Mouse (Mus musculus) retina, postnatal 7 days (tissue): ENCODE results near the gene Camk2b.
A peak's percentile ranks its signal among the peaks of the same experiment; 100 is the strongest.

Experiments
- DNase-seq: peaks from one replicate; pipeline ENCODE4 v3.0.0-alpha.2; 2012; ENCODE audit warnings: low read depth, low spot score

Camk2b gene

DNA sequence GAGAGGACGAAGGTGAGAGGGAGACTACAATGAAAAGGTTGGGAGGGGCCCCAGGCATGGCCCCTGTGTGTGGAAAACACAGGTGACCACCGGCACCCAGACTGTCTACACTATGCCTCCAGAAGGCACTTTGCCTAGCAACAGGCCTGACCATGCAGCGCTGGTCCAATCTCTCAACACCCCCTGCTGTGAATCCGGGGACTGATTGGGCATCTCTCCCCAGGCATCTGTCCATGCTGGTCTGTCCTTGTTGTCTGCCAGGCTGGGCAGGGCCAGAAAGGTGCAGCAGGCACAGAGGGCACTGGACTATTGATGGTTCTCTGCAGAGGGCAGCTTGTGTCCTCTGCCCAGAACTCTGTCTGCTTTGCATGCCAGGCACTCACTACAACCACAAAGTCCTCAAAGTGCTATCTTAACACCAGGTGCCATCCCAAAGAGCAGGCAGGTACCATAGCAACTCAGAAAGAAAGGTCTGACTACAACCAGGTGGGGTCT, 16.0 kb downstream of the Camk2b start:
- DNase-seq = no peak

DNA sequence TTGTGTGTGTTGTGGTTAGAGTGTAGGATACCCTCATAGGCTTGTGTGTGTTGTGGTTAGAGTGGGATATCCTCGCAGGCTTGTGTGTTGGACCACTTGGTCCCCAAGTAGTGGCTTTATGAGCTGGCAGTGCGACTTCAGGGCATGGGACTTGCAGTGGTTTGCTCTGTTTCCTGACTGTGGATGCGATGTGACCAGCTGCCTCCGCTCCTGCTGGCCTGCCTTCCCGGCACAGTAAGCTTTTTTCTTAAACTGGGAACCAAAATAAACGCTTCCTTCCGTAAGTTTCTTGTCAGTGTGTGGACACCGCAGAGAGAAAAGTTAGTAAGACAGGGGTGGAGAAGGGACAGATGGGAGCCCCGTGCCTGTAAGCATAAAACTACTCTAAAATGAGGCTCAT, 18.0 kb downstream of the Camk2b start:
- no peak for DNase-seq

DNA sequence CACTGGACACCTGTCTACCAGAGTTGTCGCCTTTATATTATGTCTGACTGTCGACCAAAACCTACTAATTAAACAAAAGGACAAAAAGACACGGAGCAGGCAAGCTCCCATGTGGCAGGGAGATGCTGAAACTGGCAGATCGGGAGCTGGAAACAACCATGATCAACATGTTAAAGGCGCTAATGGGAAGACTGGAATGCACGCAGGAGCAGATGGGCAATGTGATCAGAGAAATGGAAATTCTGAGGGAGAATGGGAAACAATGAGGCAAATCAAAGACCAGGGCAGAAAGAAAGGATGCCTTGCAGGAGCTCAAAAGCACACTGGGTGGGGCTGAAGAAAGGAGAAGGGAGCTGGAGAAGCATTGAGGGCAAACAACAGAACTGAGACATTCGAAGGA, 27.2 kb downstream of the Camk2b start:
- no peak for DNase-seq

- no peak for DNase-seq
These were observed 28.5 kb downstream of the Camk2b start for GRCm38 (mm10) chr11:6037686-6038085.

- no peak for DNase-seq
These were observed 29.0 kb downstream of the Camk2b start for GRCm38 (mm10) chr11:6037198-6037597.

DNA sequence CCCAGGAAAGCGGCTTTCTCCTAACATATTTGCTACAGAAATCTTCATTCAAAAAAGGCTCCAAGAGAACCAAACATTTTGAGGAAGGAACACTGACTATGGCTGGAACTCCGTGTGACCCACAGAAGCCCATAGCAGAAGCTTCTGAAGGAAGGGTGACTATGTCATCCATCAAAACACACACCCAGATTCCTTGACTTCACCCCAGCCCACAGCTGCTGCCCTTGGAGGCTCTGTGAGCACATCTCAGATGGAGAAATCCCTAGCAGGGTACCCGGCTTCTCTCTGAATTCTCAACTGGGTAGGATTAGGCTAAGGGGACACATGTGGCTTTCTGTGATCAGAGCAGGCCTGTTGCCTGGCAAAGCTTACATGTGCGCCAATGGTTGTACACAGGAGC, 29.7 kb downstream of the Camk2b start:
- DNase-seq = no peak

DNA sequence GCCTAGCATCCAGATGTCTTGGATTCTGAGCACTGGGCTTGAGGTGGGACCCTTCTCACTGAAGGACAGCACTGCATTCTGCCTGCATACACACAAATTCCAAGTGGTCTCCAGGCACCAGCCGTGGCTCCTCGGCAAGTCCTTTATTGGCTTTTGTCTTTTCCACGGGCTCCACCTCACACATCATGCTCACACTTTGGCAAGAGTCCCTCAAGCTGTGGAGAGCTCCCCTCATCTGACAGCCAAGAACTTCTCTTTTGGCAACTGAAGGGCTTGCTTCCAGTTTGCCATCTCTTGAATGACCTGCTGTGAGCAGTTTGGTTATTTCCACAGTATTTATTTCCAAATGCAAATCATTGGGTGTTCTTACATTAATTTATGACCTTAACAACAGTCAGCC, 30.6 kb downstream of the Camk2b start:
- no peak for DNase-seq

GRCm38 (mm10) chr11:6034740-6035139, 31.4 kb downstream of the Camk2b start:
- DNase-seq = no peak

- no peak for DNase-seq
These were observed 32.4 kb downstream of the Camk2b start for GRCm38 (mm10) chr11:6033801-6034200.

DNA sequence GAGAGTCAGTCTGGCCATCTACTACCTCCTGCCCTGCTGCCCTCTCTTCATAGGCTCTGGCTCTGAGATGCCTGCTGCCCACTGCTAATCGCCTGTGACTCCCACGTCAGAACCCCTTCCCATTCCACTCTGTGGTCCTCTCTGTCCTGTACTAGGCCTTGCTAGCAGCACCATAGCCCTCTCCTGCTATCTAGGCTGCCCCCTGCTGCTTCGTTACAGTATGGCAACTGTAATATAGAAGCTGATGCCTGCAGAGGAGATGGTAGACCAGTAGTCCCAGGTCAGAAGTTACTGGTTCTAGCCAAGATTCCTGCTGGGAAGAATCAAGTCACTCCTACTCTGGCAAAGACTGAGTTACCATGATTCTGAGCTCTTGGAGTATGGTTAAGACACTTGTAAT, 33.0 kb downstream of the Camk2b start:
- DNase-seq = no peak

GRCm38 (mm10) chr11:6030650-6031049, 35.5 kb downstream of the Camk2b start:
- DNase-seq = peak; percentile 19

DNA sequence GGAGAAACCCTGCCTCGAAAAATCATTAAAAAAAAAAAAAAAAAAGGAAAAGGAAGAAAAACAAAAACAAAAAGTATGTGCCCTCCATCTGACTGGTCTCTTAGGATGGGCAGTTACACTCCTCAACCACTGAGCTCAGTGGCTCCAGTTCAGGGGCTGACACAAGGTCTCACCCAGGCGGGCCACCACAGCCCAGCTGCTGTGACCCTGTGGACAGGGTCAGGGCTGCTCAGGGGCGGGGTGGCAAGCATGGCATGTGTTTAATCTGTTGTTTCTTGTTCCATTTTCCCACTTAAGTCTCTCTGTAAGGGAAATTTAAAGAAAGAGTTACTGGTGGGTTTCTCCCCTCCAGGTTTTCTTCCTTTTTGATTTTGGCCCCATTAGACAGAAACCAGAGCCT, 36.4 kb downstream of the Camk2b start:
- no peak for DNase-seq

DNA sequence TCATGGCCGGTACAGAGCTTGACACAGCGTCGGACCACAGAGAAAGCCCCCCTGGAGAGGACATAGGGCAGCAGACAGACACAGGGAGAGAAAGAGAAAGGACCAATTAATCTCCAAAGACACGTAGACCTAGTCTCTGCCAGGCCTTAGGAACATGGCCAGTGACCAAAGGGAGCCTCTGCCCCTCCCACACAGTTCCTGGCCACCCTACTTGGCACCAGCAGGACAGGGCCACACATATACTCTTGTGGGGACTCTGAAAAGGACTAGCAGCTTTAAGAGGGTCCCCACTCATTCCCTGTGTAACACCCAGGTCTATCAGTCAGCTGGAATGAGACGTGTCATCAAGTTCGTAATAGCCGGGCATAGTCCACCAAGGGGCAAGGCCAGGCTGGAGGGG, 37.3 kb downstream of the Camk2b start:
- no peak for DNase-seq

DNA sequence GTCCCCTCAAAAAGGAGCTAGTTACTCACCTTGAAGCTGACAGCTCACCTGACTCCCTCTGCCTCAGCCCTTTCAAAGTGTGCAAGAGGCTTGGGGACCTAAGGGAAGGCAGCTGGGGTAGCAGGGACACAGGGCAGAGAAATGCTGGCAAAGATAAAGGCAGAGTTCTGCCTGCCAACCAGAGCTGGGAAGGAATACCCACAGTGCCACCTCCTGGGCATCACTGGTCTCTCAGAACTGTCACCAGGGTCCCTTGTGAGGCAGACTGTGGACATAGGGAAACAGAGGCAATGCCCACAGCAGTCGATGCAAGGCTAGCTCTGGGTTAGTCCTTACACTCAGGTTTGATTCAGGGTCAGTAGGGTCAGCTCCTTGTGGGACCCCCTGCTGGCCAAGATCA, 39.8 kb downstream of the Camk2b start:
- DNase-seq = peak; percentile 48

GRCm38 (mm10) chr11:6024923-6025652, 41.1 kb downstream of the Camk2b start:
- DNase-seq = no peak

GRCm38 (mm10) chr11:6020897-6021839, 45.0 kb downstream of the Camk2b start:
- DNase-seq = no peak

- no peak for DNase-seq
These were observed 45.8 kb downstream of the Camk2b start for GRCm38 (mm10) chr11:6020360-6020759.

GRCm38 (mm10) chr11:6018218-6019010, 47.7 kb downstream of the Camk2b start:
- DNase-seq = no peak

DNA sequence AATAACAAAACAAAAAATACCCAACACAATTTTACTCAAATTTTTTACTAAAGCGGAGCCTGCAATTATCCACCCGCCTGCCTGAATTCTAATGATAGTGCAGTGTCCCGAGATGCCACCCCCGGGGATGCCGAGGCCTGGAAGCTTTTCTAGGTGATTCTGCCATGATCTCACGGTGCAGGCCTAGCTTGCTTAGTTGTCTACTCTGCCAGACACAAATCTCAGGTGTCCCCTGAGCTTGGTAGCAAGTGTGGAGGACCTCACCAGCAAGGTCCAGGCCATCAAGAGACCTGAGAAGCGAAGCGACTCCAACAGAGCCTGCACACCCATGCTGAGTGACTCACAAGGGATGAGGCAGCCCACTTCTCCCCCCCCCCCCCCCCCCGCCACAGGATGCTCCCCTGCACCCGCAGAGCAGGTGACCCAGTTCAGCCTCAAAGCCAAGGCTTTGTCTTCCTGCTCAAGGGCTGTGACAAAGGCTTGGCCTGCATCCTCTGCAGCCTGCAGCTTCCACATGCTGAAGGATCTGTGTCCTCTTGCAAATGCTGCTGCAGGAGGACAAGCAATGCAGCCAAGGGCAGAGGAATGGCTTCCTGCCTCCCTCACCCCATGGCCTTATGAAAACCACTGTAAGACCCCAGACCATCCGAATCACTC, 48.5 kb downstream of the Camk2b start:
- DNase-seq = no peak

GRCm38 (mm10) chr11:6016797-6017395, 49.3 kb downstream of the Camk2b start:
- no peak for DNase-seq

- DNase-seq = no peak
These were observed 49.8 kb downstream of the Camk2b start for GRCm38 (mm10) chr11:6016368-6016767.
